Mouse (Mus musculus): ENCODE data around the gene Npy2r.

Npy2r gene

GRCm38 (mm10) chr3:82547908-82548721 lies at the start of gene Npy2r:
Gene Npy2r, minus strand, starts transcription at chr3:82548084.
- peak in 1 of 2 experiments; percentile 8 for DNase-seq (ENCODE audit: low spot score in 2 of 2)

- DNase-seq (ENCODE audit: low spot score in 2 of 2) = peak in 1 of 2 experiments; percentile 11
These were observed 9.9 kb upstream of the Npy2r start for GRCm38 (mm10) chr3:82557786-82558185.

- DNase-seq (ENCODE audit: low spot score in 2 of 2) = no peak
These were observed 8.5 kb upstream of the Npy2r start for GRCm38 (mm10) chr3:82556311-82556828.

DNA sequence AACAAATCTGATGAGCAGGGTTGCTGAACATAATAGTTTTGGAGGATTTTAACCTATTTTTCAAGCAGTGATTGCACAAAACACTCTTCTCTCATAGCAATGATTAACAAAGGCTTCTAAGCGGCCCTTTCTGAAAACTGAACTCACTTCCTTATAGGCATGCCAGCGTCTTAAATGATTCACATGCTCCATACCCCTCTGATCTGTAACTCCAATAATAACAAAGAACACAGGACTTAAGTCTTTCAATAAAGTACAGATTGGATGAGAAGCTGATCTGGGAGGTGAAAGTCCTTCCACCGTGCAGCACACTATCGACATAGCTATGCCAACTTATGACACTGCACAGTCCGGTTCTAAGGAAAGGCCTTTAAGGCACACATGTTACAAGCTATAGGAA lies 2.0 kb upstream of the Npy2r start:
- DNase-seq (ENCODE audit: low spot score in 2 of 2) = no peak

- DNase-seq (ENCODE audit: low spot score in 2 of 2) = no peak
These were observed 869 bp upstream of the Npy2r start for GRCm38 (mm10) chr3:82548753-82549152.

DNA sequence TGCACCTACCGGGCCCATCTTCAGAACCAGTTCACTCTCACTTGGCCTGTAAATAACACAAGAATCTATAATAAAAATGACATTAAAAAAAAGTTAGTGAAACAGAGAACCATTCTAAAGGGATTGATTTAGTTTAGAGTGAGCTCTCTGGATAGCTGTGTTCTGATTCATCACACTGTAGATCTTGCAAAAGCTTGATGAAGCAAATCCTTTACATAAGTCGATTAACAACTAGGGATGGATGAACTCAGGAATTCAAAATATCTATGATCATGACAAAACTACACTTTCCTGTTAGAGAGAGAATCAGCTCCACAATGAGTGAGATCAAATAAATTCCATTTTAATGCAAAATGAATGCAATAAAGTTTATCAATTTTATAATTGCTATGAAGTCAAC lies 6.4 kb downstream of the Npy2r start:
- DNase-seq (ENCODE audit: low spot score in 2 of 2) = no peak

DNA sequence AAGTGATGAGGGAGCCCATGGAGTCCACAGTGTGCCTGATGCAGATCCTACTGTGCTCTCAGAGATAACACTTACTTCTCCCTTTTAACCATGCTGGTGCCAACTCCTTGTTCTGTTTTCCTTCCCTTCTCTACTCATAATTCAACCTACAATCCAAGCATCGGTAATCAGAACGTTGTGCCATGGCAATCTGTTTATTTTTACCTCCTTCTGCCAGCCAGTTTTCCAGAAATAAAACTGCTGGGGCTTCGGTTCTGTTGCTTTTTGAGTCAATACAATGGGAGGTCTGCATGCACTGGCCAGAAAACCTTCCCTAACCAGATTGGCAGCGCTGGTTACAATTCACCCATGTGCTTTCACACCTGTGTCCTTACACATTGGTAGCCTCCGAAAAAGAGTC lies 7.9 kb downstream of the Npy2r start:
- no peak for DNase-seq (ENCODE audit: low spot score in 2 of 2)

DNA sequence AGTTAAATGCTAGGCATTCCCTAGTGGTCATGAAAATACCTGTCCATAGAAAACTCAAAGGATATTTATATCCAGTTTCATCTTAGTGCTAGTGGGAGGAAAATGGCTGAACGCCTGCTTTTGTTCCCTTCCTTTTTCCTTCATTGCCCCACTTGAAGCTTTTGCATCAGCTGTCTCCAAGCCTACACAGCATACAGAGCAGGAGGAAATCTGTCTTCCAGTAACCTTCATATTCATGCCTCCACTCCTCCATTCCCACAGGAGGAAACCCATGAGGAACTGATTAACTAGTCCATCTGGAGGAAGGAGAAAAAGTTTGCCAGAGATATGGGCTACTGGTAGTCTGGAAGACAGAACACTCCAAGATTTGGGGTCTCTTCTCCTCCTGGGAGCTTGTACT lies 23.1 kb downstream of the Npy2r start:
- DNase-seq (ENCODE audit: low spot score in 2 of 2) = no peak

GRCm38 (mm10) chr3:82498006-82498405 lies 49.9 kb downstream of the Npy2r start:
- no peak for DNase-seq (ENCODE audit: low spot score in 2 of 2)

All from frontal cortex, postnatal 10 days (tissue).